Mouse (Mus musculus) gastrocnemius, postnatal 4 days (tissue): ENCODE results near the gene Adgrl2. TPM values are rescaled to one million over a fixed set of nuclear protein-coding genes. Genes with fewer than 3 reads are reported as not detected.

Experiments
- DNase-seq, 2 experiments: peaks; one replicate each; pipeline ENCODE4 v3.0.0; 2021 to 2022; ENCODE audit warnings: low spot score in 2 of 2, mixed read lengths in 2 of 2
- total RNA-seq, 2 experiments: library from RNA; stranded (reverse); gene quantifications; 2 replicates each; pipeline ENCODE4 v1.2.3; 2021

Gene Adgrl2
- total RNA-seq, 2 experiments from 2014 or later = 89.2 to 101 TPM

DNA sequence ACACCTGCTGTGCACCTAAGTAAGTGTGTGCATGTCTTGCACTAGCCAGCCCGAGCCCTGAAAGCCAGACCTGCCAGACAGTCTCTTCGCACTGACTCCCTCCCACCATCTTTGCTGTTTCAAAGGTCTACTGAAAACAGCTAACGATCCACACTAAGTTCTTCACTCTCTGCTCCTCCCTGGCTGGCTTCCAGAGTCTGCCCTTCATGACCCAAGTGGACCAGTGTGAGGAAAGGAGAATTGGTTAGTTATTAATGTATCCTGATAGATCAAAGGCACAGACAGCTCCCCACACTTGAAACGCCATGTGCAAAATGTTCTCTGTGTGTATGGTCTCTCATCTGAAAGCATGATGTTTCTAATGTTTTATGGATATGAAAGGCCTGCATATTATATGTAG is 103.4 kb downstream of the Adgrl2 start:
- DNase-seq = no peak

DNA sequence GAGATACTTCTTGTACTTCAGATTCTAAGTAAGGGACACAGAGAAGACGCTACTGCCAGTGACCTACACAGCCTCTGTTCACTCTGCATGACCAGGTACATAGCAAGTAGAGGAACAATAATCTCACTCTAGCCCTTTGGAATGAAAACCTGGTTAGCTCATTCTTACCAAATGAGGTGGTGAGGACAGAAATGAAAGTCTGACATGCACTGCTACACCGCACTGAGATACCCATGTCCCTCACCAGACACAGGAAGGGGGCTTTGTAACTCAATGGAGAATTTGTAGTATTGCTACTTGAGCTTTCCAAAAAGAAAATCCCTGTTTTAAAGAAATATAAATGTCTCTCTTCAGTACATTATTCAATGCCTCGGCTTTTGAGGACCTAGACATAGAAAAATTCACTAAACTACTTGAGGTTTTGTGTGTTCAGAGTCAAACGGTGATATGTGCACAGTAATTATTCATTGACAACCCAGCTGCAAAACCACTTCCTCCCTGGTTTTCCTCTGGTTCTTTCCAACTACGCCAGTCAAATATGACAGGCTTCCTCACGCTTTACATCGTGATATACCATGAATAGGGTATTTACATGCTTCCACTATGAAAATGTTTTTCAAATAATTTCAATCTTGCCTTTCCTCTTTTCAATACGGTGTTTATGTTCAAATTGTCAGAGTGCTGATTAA is 104.2 kb downstream of the Adgrl2 start:
- DNase-seq = no peak

DNA sequence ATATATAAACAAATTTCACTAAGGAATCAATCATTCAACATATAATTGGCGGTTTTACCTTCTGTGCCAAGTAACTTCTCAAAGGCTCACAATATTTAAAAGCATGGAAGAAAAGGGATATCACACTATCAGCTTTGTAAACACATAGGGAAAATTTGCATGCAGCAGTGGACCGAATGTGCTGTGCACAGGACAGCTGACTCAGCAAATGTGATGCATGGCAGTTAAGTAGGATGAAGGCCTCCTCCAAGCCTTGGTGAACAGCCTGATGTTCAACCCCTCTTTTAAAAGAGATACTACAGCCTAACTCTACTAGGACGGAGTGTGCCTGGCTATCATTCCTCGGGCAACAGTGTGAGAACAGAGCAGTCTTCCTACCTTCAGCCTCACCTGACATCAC is 105.2 kb downstream of the Adgrl2 start:
- DNase-seq = no peak

DNA sequence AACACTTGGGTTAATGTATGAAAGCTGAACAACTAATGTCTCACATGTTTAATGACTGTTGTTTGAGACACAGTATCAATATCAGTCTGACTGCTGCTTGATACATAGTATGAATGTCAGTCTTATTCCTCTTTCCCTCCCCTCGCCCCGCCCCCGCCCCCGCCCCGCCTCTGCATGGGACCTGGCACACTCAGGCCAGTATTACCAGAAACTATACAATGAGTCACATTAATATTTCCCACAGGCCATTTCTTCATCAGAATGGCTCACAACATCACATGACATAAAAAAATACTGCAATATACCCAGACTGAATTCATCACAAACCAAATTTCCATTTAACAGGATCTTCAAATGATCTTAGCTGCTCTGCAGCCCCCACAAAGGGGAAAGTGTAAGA is 108.9 kb downstream of the Adgrl2 start:
- no peak for DNase-seq

DNA sequence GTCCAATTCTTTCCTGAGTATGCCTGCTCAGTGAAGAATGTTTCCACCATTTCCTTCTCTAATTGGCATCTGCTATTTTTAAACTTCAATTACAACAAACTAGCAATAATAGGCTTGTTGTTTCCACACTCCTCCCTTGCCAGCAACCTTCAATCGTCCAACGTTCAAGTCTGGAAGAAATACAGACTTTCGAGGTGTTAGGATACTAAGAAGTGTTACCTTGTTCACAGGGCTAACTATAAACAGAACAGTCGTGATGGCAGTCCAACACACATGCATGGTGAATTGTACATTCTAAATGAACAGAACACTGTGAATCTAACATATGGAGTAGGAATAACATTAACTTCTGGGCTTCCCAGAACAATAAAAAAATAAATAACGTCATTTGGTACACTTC is 117.8 kb downstream of the Adgrl2 start:
- no peak for DNase-seq

DNA sequence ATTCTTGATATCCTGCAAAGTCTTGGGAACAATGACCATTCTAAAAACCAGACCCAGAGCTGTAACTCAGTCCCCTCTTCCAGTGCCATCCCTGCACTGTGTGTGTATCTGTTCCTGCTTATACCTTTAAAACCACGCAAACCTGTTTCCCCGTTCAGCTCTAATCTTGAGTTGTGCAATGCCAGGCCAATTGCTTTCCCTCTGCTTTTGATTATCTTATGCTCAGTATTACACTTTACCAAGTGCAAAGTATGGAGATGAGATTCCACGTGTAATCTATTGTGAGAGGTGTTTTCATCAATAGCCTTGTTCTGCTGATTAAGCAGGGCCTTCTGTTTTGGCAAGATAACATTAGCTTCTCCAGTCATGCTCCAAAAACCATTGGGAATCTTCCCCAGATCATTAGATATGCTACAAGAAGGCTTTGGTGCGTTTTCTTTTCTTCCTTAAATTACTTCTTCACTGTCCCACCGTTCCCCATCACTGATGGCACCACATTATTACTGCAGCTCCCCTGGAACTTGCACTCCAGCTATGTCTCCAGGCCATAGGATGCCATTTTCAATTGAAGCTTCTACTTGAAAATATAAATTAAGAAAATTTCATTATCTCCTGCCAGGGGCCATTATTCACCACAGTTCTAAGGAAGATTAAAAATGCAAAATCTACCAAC is 118.4 kb downstream of the Adgrl2 start:
- no peak for DNase-seq

DNA sequence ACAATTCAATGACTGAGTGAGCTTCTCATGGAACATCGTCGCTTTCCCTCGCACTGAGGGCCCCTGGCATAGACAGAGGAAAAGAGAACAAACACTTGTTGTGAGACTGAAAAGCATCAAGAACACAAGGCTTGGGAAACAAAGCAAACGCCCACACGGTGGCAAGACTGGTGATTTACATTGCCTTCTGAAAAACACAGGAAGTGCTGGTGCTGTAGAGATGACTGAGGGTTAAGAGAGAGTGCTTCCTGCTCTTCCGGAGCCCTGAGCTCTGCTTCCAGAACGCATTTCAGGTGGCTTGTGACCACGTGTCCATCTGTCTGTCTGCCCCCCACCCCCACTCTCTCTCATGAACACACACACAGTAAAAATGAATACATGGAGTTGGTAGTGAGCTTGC is 122.7 kb downstream of the Adgrl2 start:
- DNase-seq = no peak

DNA sequence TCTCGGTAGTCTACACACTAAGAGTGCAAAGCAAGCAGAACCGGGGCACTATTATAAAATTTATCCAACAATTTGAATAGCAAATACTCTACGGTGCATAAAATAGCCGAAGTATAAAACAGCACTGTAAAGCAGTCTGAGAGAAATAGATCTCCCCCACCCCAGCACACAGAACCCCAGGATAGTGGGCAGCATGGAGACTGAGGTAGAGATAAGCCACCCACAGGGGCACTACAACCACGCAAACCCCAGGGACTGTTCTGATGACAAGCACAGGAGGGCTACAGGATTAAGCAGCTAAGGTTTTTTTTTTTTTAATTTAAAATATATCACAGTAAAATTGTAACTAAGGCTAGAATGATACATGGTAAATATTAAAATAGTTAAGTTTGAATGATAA is 123.7 kb downstream of the Adgrl2 start:
- no peak for DNase-seq

DNA sequence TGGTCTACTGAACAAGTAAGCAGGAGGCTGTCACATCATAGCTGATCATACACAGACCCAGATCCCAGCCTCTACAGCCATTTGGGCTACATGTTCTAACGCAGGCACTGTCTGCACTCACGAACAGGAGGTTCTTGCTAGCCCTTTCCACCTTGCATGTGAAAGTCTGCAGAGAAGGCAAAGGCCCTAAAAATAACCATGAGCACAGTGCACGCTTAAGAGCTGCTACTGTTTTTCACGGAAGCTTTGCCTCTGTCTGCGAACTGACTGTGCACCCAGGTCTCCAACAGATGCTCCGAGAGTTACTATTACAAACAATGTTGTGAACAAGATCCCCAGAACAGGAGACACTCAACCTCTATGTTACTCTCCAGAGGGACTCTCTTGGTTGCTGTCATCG is 124.3 kb downstream of the Adgrl2 start:
- no peak for DNase-seq

DNA sequence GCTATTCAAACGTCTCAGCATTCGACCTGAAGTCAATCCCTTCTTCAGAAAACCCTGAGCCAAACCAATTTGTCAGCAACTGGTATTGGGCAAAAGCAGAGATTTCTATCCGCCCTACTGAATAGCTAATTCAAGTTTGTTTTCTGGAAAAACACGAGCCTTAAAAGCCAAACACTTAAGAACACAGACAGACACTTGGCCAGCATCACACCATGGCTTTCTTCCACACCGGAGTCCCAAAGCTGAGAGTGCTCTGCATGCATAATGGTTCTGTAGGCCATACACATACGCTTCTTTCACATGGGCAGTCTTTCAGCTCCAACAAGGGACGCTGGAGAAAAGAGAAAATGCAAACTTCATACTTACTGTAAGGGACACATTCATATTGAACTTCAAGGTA is 125.1 kb downstream of the Adgrl2 start:
- DNase-seq = peak in 1 of 2 experiments; percentile 24

DNA sequence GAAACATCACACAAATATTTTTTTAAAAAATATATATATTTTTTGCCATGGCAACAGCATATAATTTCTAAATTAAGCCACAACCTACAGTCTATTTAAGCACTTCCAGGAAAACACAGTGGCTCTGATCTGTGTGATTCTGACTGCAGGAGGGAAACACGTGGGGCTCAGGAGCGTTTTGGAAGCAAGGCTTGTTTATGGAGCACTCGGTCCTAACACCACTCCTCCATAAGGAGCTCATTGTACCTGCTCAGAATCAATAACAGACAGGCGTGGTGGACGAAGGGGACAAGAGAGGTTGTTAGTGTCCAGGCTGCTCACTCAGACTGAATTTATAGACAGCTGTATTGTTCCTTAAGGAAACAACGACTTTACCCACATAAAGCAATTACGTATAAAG is 128.5 kb downstream of the Adgrl2 start:
- no peak for DNase-seq

DNA sequence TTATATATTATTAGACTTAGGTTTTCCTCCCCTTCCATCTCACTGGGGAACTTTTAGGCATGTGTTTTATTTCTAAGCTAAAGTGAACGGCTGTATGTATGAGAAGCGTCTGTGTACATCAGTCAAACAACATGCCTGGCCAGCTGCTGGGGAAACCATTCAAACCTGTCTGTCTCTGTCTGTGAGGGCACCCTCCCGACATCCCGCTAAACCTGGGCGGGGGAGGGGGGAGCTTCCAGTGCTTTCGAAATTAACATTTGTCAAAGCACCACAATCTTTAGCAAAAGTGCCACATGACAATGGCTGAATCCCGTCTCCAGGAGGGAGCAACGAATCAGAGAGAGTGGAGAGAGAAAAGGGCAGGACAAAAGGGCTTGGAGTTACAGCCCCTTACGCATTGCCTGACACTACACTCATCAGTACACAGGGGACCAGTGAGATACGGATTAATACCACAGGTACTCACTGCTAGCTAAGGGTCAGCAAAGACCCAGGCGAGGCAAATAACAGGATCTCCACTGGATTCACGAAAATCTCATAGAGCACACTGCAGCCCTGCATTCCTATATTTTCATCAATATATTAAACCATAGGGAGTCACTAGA is 135.9 kb downstream of the Adgrl2 start:
- no peak for DNase-seq

DNA sequence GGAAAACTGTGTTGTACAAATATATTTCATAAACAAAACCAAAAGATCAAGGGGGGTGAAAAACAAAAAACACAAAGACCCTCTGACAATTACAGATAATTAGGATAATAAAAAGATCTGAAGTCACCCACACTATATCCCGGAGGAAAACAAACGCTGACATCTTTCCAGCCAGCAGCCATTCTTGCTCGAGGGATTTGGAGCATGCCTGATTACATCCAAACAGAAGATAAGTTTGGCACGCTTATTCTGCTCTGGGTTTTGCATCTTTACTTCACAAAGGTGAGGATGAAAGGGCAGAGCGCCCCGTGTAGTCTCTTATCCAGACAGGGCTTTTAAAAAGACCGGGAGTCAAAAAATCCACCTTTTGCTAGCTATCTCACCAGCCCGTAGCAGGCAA is 137.0 kb downstream of the Adgrl2 start:
- DNase-seq = no peak

DNA sequence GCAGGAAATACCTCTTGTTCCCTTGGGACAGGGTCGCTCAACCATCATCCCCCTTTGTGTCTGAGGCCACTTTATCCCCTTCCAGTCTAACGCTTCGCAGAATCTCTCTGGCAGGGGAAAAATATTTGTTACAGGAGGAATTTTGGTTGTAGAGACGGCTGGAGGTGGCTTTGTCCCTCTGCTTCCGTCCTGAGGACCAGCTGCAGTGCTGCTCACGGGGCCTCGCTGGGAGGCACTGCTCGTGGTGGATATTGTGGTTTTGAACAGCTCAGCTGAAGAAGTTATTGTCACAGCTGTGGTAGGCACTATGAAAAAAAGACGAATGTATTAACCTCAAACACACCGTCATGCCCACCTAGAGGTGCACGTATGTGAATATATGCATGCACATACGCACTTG is 137.8 kb downstream of the Adgrl2 start:
- DNase-seq = no peak

DNA sequence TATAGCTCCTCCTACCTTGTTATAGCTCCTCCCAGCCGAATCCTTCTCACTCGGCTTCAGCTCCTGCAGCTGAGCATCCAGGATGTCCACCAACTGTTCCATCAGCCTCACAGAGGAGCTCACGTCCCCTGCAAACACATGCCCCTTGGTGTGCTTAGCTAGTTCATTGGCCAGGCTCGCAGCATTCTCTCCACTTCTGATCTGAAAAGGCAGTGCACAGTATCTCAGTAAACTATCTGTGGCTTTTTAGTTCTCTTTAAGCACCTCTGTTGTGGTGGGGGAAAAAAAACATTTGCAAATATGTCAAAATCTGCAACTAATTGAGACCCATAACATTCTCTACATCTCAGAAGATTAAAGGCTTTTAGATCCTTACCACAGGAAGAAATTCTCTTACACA is 139.5 kb downstream of the Adgrl2 start:
- DNase-seq = no peak

DNA sequence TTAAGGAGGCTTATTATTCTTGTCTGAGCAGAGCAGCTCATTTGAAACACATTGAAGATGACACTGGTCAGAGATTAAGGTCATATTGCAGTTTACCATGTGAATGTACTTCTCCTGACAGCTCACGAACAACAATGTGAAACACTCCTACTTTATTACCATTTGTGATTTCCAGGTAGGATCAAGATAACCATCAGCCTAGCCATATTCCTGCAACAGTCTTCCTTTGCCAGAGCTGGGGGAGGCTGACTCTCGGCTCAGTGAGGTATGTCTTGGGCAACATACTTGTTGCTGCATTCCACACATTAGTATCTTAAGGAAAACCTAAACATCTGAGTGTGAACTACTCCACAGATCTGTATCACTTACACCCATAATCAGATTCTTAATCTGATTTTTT is 142.0 kb downstream of the Adgrl2 start:
- DNase-seq = no peak

DNA sequence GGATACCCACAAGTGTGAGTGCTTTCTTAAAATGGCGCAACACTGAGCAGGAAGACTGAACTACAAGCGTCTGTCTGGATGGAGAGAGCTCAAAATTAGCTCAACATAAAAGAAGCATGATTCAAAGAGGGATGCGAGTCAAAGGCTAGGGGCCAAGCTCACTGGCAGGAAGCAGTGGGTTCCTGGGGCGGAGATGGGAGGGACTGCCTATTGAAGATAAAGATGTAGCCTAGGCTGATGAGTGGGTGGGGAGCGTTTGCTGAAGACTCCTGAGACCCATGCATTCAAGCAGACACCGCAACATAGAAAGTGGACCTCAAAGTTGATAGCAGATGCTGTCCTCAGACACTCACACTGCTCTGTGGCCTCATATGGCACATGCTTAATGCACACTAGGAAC is 146.2 kb downstream of the Adgrl2 start:
- DNase-seq = no peak

DNA sequence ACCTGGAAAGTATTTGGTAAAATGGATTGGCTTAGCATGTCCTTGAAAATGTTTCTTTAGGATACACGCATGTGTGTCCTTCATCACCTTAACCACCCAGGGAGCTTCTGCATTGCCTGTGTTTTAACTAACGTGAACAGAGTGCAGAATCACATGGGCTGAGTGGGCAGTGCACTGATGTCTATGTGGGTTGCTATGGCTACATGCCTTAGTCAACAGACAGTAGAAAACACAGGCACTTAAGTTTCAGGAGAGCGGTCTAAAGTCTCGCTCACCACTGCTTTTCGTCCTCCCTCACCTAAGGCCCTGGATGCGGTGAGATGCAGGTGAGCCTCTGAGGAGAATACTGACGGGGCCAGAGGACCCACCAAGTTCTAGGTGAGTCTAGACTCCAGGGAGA is 147.8 kb downstream of the Adgrl2 start:
- no peak for DNase-seq

DNA sequence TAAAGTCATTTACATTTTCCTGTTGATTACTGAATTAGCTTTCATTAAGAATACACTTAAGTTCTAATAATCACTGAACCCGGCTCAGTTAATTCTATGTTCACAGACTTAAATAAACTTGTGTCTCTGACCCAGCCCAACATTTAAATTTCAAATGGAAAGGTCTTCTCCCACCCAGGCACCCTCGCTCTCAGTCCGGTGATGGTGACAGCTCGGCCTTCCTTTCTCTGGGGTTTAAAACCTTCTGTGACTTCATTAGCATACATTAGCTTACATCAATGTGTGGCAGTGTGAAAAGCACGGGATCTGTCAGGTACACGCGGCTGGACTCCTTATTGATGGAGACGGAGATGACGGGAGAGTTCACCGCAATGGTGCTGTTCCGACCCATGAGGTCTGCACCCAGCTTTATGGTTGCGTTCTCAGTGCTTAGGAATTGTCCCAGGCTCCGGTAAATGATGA is 151.5 kb downstream of the Adgrl2 start:
- DNase-seq = no peak

DNA sequence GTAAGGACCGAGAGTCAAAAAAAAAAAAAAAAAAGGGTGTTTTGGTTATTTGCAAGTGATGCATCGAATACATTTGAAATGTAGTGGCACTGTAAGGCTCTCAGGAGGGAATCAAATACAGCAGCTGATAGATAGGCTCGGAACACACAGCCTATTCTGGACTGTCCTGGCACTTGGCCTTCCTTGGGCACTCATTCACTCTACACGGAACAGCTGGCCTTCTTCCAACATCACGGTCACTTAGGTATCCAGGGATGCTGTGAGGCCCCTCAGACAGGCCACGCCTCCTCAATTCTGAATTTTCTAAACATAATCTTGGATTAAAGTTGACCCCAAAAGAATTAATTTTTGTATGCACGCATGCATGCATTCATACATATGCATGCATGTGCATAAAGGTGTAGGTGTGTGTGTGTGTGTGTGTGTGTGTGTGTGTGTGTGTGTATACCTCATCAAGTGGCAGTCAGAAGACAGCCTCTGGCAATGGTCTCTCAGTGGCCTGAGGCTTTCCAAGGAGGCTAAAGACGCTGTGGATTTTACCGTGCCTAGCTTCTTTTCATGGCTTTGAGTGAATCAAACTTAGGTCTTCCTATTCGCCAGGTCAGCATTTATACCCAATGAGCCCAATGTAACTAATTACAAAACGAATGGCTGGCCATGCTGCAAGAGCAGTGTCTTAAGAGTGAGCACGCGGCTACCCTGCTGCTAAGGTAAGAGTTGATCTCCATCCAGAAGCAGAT is 152.1 kb downstream of the Adgrl2 start:
- DNase-seq = no peak

DNA sequence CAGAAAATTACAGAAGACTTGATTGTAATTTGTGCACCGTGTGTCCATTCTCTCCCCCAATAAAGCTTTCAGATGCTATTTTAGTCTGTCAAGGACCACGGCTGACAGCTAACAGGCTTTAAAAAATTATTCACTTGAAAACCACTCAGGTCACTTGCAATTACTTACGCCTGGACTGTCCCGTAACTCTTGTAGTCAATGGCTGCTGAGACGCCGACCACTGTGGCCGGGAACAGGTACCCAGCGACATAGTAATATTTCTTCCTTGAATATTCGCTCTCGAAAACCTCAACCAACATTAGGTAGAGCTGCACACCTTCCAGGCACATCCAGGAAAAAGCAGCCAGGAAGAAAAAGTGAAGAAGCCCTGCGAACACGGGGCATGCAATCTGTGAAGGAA is 155.2 kb downstream of the Adgrl2 start:
- no peak for DNase-seq
